Mouse (Mus musculus) c-Kit-negative CD71-positive TER-119-positive erythroid progenitor cells, embryonic 14.5 days (primary cell): ENCODE results near the gene P2rx6.
A peak's percentile ranks its signal among the peaks of the same experiment; 100 is the strongest.

Experiments used
- DNase-seq: peaks from one replicate; pipeline ENCODE4 v3.0.0-alpha.2; 2013; ENCODE audit warnings: low read depth, low spot score

P2rx6 gene

DNA sequence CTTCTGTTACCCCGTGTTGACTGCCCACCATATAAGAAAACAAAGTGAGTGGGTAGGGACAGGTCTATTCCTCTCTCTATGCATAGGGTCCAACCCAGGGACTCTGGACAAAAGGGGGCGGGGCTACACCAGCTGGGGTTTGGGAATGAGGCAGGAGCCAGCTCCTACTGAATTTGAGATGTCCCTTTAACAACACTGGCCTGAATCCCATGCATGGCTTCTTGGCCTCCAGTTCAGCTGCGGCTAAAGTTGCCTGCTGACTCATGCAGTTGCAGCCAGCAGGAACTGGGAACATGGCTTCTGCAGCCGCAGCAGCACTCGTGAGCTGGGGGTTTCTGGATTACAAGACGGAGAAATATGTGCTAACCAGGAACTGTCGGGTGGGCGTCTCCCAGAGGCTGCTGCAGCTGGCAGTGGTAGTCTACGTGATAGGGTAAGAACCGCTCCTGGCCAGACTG lies at the start of gene P2rx6:
Gene P2rx6 (plus strand): TSS at position 135 of the 458 bp plus-strand sequence.
- no peak for DNase-seq

DNA sequence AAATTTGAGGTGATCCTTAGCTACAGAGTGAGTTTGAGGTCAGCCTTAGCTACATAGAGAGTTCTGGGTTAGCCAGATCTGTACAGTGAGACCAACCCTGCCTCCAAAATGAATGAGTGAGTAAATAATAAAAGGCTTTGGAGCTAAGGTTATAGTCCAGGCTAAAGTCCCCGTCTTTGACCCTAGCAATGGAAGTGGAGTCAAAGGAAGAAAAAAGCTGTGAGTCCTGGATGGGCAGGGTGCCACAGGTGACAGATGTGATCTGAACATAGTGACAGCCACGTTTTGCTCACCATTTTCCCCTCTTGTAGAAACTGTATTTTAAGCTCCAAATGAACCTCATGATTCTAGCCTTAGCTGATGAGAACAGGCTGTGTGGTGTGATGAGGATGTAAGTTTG lies 42.8 kb upstream of the P2rx6 start:
- DNase-seq: no peak

DNA sequence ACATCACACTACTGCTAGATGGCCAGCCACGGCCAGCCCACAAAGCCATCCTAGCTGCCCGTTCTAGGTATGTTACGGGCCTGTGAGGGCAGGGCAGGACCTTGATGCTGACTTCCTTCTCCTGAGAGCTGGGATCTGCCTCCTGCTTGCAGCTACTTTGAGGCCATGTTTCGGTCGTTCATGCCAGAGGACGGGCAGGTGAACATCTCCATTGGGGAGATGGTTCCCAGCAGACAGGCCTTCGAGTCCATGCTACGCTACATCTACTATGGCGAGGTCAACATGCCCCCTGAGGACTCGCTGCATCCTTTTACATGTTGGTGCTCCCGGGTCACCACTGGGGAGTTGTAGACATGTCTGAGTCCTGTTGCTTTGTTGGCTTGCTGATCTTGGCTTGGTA lies 37.5 kb upstream of the P2rx6 start:
- DNase-seq: no peak

DNA sequence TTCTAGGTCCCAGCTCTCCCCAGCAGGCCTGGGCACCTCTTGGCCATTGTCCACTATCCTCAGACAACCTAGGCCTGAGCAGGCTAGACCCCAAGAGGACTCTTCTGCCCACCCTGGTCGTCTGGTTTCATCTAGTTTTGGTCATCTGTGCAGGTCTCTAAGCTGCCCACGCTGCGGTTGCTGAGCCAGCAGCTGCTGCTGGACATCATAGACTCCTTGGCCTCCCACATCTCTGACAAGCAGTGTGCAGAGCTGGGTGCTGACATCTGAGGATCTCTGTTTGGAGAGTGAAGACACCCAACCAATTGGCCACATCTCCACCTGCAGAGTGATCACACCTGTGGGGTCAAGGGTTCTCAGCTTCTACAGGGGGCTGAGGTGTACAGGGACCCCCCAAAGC lies 36.2 kb upstream of the P2rx6 start:
- DNase-seq: no peak

DNA sequence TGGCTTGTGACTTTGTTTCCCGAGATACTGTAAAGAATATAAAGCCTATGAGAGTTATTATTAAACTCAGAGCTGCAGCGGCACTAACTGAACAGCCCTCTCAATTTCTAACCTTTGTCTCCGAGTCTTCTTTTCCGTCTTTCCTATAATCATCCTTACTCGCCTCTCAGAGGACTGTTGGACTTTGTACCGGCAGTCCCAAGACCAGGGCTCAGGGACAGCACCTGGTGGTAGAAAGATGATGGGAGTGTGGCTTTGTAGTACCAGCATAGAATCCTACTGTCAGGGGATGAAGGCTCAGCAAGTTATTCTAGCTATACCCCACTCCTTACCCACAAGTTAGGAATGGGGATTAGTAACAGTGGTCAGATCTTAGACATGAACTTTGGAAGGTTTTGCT lies 35.5 kb upstream of the P2rx6 start:
- DNase-seq: no peak

DNA sequence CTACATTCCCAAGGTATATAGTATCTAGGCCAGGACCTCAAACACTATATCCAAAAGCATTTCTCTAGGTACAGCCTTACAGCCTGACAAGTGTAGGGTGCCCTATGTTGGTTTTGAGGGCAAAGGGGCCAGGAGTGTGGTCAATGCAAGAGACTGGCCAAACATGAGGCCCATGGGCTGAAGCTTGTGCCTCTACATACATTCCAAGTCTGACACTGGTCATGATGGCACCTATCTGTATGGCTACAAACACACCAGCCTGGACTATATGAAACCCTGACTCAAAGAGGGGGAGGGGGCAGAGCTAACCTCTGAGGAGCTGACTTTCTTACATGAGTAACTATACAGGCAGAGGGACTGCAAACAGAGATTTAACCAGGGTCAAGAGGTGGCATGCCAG lies 34.1 kb upstream of the P2rx6 start:
- no peak for DNase-seq

DNA sequence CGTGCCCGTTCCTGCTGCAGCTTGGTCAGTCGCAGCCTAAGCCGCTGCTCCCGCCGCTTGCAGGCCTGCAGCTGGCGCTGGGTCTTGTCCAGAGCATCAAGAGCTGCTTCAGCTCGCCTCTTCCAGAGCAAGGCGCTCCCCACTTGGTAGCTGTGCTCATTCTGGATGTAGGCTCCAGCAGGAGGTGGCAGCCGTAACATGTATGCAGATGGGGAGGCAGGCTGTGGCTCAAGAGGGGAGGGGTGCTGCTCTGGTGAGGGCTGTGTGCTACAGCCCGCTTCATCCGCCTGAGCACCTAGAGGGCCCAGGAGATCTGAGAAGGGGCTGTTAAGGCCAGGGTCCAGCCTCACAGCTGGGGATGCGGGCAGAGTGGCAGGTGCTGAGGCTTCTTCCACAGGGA lies 33.4 kb upstream of the P2rx6 start:
- DNase-seq: no peak

DNA sequence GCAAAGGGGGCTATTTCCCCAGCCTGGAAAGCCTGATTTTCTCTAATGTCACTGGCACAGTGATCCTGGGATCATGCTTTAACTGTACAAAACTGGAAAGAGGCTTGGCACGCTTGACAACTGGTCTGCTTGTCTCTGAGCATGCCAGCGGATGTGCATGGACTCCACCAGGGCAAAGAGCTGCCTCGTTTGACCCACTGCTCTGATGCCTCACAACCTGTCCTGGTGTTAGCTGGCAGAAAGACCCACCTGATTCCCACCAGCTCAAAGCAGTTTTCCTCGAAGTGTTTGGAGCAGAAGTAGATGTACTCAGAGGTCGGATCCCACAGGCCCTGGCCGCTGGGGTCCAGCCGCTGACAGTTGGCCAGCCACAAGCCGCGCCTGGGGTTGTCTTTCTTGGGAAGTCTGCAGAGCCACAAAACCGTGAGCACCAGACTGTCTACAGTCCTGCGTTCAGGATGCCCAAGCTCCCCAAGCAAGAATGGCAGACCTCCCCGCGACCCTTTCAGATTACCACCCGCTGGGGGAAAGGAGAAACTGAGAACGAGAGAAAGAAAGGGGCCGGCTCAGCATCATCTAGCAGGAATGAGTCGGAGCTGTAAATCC lies 31.6 kb upstream of the P2rx6 start:
- no peak for DNase-seq

DNA sequence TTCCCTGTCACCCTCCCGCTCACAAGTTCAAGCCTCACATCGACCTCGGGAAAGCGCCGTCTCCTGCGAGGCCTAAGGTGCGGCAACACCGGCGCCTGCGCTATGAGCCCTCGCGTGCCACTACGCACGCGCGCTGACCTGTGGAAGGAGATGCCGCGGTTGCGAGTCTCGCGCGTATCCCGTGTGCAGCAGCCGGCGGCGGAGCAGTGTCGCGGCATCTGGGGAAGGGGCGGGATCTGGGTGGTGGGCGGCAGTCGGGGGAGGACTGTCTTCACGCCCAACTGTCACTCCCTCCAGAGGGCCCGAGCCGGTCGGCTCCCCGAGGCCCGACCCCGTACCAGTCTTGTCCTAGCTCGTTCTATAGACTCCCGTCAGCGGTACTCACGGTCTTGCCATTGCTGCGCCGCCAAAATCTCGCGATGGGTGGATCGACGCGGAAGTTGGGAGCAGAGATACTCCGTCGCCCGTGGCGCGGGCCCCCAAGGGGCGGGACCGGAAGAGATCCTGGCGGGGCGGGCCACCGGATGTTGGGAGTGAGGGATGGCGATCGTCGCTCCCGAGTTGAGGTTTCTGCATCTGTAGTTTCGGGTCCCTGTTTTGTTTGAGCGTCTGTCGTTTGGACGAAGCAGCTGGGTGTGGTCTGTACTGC lies 30.9 kb upstream of the P2rx6 start, which contains the start of gene Thap7:
Gene Thap7 (minus strand): TSS at position 497 of the 649 bp plus-strand sequence.
- peak; percentile 93 for DNase-seq

DNA sequence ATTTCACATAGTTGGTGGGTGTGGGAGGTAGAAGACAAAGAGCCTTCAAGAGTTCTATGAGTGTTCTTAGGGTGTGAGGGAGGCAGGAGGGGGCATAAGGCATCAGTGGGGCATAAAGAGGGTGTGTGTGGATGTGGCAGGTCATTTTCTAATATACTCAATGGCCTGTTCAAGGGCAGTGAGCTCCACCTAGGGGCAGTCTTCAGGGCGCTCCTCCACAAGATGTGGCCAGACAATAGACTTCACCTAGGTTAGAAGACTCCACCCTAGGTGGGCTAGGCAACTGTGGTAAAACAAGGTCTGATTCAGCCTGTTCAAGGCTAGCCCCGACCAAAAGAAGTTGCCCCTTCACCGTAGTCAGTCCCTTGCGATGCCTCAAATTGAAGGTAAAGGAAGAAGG lies 29.4 kb upstream of the P2rx6 start:
- DNase-seq: no peak

DNA sequence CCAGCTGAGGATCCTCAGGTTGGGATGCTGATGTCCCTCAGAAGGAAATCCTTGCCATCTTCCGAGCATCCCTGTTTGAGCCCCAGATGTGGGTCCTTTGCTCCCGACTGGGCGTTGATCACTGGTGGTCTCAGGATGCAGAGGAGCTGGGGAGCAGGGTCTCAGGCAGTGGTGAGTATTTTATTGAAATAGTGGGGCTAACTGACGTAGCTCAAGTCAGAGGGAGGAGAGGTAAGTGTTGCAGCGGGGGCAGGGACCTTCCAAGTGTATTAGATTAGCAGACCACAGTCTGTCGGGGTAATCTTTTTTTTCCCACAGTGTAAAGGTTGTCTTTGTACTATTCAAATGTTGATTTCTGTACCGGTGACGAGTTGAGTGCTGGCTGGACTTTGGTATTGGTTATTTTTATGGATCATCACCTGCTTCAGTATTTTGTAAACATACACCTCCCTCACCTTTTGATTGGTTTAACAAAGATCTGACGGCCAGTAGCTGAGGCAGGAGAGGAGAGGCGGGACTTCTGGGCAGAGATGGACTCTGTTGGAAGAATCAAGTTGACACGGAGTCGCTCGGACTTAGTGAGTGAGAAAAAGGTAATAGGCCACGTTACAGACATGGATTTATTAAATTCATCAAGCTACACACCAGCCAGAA lies 28.9 kb upstream of the P2rx6 start:
- DNase-seq: no peak

DNA sequence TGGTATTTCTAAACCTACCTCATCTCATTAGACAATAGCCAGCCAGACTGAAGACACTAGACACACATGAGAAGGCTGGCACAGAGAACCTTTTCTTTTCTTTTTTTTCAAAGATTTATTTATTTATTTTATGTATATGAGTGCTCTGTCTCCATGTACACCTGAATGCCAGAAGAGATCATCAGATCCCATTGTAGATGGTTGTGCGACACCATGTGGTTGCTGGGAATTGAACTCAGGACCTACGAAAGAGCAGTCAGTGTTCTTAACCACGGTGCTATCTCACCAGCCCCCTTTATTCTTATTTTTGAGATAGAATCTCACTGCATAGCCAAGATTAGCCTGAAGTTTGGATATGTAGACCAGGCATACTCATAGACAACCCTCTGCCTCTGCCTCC lies 25.1 kb upstream of the P2rx6 start:
- no peak for DNase-seq

DNA sequence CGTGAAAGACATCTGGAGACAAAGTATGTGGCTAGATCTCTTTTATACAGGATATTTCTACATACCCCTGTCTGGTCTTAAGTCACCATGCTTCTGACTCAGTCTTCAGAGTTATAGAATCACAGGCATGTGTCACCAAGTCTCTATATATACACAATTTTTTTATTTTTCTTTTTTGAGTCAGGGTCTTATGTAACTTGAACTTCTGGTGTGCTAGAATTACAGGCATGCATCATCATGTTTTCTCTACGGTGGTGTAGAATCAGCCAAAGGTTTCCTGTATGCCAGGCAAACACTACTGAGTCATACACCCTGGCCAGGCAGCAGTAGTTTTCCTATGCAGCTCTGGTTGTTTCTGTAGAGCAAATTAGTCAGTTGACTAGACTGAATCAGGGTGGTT lies 19.1 kb upstream of the P2rx6 start:
- no peak for DNase-seq

DNA sequence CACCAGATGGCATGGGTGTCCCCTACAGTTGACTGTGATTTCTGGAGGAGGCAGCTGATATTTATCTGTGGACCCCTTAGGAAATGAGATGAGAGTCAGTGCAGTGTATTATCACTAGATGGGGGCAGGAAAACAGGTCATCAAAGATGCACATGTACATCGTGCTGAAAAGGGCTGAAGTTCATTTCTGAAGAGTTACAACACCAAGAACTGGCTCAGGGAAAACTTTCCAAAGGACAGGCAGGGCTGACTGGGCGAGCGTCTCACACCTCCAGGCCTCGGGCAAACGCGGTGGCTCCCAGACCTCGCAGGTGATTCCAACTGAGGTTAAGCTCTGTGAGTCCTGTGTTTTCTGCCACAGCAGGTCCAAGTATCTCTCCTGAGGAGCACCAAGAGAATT lies 8.8 kb upstream of the P2rx6 start:
- no peak for DNase-seq

DNA sequence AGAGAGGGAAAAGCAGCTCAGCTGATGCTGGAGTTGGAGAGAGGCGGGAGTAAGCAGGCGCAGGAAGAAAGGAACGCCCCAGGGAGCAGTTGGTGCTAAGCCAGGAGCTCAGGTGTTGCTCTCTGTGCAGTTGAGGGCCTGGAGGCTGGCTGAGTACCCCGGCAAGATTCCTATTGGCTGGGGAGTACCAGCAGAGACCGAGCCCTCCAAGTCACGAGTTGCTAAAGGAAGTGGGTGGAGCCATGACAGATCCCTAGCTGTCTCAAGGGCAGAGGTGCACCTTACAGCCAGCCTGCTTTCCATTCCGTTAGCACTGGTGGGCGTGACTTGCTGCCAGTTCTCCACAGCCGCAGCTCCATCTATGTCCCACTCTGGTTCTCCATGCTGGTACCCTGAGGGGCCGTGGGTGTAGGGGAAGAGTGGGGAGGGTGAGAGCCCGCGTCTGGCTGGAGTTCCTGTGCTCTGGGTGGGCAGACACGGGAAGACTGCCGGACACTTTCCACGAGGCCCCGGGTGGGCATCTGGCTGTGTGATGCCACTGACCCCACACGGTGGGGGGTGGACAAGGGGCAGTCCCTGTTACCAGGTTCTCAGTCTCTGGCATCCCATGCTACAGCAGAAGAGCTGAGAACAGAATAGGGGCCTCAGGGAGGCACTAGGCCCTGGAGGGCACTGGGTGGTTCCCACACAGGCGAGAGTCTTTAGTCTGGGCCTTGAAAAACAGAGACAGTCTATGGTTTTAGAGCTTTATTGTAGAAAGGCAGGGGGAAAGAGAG lies 7.6 kb upstream of the P2rx6 start:
- DNase-seq: peak; percentile 47

DNA sequence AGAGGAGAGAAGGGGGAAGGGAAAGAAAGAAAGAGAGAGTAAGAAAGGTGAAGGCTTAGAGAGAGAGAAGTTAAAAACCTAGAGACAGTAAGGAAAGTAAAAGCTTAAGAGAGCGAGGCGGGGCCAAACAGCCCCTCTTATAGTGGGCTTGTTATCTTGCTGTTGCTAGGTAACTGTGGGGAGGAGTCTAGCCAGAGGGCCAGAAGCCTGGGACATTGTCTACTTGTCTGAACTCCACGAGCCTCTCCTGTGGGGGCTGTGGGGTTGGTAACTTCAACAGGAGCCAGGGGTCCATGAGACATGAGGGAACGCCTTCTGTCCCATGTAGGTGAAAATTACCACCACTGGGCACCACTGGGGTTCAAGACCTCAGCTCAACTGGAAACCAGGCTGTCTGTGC lies 7.0 kb upstream of the P2rx6 start:
- peak; percentile 42 for DNase-seq

DNA sequence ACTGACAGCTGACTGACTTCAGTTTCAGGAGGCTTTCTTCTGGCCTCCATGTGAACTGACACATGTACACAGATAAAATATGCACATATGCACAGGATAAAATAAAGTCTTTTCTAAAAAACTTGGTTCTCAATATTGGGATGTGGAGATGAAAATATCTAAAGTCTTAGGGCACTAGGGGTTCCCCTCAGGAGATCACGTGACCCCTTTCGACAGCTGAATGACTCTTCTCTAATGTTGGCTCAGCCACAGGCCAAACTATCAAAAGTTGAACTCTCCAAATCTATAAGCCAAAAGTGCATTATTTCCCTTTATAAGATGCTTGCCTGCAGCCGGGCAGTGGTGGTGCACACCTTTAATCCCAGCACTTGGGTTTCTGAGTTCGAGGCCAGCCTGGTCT lies 5.5 kb upstream of the P2rx6 start:
- DNase-seq: no peak

DNA sequence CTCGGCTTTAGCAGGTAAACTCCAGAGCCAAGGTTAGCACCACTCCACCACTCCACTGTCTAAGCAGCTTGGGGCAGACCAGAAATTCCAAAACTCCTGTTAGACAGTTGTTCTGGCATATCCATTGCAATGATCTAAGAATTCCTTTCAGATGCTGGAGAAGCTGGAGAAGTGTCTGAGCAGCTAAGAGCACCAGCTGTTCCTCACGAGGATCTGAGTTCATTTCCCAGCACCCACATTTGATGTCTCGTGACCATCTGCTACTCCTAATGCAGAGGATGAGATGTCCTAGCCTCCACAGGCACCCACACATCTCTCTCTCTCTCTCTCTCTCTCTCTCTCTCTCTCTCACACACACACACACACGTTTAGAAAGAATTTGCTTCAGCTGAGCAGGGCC lies 4.8 kb upstream of the P2rx6 start:
- no peak for DNase-seq

DNA sequence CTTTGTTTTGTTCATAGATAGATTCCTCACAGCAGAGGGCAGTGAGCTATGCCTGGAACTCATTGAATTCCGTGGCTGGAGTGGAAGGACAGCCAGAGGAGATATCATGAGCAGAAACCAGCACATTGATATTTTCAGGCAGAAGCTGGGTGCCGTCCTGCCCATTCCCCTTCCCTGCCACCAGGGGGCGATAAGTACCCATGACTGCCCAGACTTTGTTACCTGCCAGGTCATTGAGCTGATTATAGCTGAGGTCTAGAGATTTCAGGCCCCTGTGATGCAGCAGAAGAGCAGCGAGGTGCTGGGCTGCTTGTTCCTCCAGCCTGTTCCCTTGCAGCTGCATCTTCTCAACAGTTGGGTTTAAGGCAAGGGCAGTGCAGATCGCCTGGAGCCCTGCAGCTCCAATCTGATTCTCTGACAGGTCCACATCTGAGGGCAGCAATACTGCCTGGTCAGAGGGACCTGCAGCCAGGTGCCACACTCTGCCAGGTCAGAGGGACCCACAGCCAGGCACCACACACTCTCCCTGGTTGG lies 3.7 kb upstream of the P2rx6 start:
- DNase-seq: peak; percentile 49

DNA sequence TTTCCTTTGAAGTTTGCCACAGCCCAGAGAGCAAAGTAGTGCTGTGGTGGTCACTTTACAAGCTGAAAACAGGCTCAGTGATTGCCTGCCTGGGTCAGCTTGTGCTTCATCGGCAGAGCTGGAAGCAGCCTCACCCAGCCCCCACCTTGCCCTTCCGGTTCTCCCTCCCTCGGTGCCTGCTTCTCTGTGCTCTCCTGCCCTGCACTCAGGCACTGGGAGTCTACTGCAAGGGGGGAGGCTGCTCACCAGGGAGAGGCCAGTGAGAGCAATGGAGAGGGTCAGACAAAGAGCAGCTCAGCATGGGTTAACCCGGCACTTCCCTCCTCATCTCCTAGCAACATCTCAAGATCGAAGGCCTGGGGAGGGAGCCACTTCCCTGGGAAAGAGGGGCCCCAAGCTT lies 2.9 kb upstream of the P2rx6 start:
- no peak for DNase-seq

DNA sequence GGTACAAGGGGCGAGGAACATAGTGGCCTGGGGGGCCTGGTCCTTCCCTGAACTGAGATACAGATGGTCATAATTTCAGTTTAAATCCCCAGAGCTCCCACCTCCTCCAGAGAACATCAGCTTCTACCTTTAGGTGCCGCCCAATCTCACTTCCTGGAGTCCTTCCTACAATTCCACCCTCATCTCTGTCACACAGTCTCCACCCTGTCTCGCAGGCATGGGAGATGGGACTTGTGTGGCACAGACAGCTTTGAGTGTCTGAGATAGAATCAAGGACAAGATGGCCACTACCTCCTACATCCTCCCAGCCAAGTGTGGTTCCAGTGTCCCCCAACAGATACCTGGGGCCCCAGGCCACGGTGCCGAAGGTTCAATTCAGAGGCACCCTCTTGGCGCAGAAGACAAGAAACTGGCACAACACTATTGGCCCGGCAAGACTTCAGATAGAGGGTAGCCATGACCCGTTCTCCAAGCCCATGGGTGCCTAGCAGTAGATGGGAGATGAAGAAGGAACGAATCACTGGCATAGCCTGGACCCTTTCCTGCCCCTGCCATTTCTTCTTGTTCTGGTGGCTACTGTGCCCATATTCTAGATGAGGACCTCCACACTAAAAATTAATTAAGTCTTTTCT lies 2.2 kb upstream of the P2rx6 start:
- no peak for DNase-seq
